Mouse (Mus musculus) MEL (cell line): ENCODE data around the gene Pm20d2. TPM values are rescaled to one million over a fixed set of nuclear protein-coding genes. Genes with fewer than 3 reads are reported as not detected.

Experiments used
- DNase-seq: peaks from one replicate; pipeline ENCODE4 v3.0.0; 2011; ENCODE audit warnings: low read depth, low spot score
- H3K27ac ChIP-seq: 2 replicates; pipeline ENCODE4 v1.5.1; 2012; ENCODE audit warnings: low read depth, mild to moderate bottlenecking, control low read depth, low read length, moderate library complexity; ENCODE audit not compliant: control insufficient read depth
- H3K27me3 ChIP-seq, 2 experiments: fragments of 150-350 bp in 1 of 2; sonication (generic) in 1 of 2; 2 replicates each; pipeline ENCODE4 v1.6.1; 2012; ENCODE audit warnings: low read length in 2 of 2, mild to moderate bottlenecking in 2 of 2, improper control_type of control experiment in 1 of 2, moderate library complexity in 1 of 2; ENCODE audit not compliant: insufficient read depth in 2 of 2, control insufficient read depth in 1 of 2
- H3K36me3 ChIP-seq, 2 experiments: 2 replicates each; pipeline ENCODE4 v1.6.1; 2012 to 2014; ENCODE audit warnings: low read length in 2 of 2, improper control_type of control experiment in 1 of 2, inconsistent platforms in 1 of 2, mild to moderate bottlenecking in 1 of 2; ENCODE audit not compliant: insufficient read depth in 2 of 2, control insufficient read depth in 1 of 2
- H3K4me1 ChIP-seq, 2 experiments: fragments of 150-350 bp in 1 of 2; sonication (generic) in 1 of 2; 2 replicates each; pipeline ENCODE4 v1.6.1; 2012; ENCODE audit warnings: low read length in 2 of 2, improper control_type of control experiment in 1 of 2, mild to moderate bottlenecking in 1 of 2; ENCODE audit not compliant: insufficient read depth in 2 of 2, control insufficient read depth in 1 of 2
- H3K4me3 ChIP-seq, 2 experiments: fragments of 150-350 bp in 1 of 2; sonication (generic) in 1 of 2; 2 replicates each; pipeline ENCODE4 v1.5.1; 2012; ENCODE audit warnings: low read depth in 2 of 2, low read length in 2 of 2, mild to moderate bottlenecking in 2 of 2, moderate library complexity in 2 of 2, control low read depth in 1 of 2, improper control_type of control experiment in 1 of 2; ENCODE audit not compliant: control insufficient read depth in 1 of 2, insufficient read depth in 1 of 2
- H3K79me2 ChIP-seq: 2 replicates; pipeline ENCODE4 v1.6.1; 2012; ENCODE audit warnings: mild to moderate bottlenecking, low read length, moderate library complexity; ENCODE audit not compliant: control insufficient read depth, poor library complexity, insufficient read depth
- H3K9ac ChIP-seq: 2 replicates; pipeline ENCODE4 v1.6.1; 2012; ENCODE audit warnings: low read depth, mild to moderate bottlenecking, control low read depth, low read length, moderate library complexity; ENCODE audit not compliant: control insufficient read depth, poor library complexity, severe bottlenecking
- H3K9me3 ChIP-seq: fragments of 150-350 bp; sonication (generic); replicated peaks from 2 replicates; pipeline ENCODE4 v1.6.1; 2012; ENCODE audit warnings: mild to moderate bottlenecking, low read length, improper control_type of control experiment, moderate library complexity; ENCODE audit not compliant: insufficient read depth
- CHD2 ChIP-seq: IDR thresholded peaks from 2 replicates; pipeline ENCODE4 v1.6.1; 2011; ENCODE audit warnings: low read length, improper control_type of control experiment
- CTCF ChIP-seq, 3 experiments: IDR thresholded peaks in 2 of 3; conservative IDR thresholded peaks in 1 of 3; 2 replicates each; pipeline ENCODE4 v1.5.1; 2011 to 2012; ENCODE audit warnings: low read length in 3 of 3, low read depth in 2 of 3, mild to moderate bottlenecking in 2 of 3, improper control_type of control experiment in 1 of 3, inconsistent platforms in 1 of 3, mixed read lengths in 1 of 3, moderate library complexity in 1 of 3; ENCODE audit not compliant: control insufficient read depth in 1 of 3, insufficient read depth in 1 of 3, poor library complexity in 1 of 3, severe bottlenecking in 1 of 3
- E2F4 ChIP-seq: IDR thresholded peaks from 2 replicates; pipeline ENCODE4 v1.6.1; 2011; ENCODE audit warnings: low read depth, low read length, improper control_type of control experiment, borderline replicate concordance
- ELF1 ChIP-seq: IDR thresholded peaks from 2 replicates; pipeline ENCODE4 v1.6.1; 2014; ENCODE audit warnings: low read depth, mild to moderate bottlenecking, inconsistent platforms, low read length, improper control_type of control experiment, moderate library complexity
- EP300 ChIP-seq, 2 experiments: IDR thresholded peaks; 2 replicates each; pipeline ENCODE4 v1.6.1; 2011; ENCODE audit warnings: improper control_type of control experiment in 2 of 2, low read length in 2 of 2, low read depth in 1 of 2, mild to moderate bottlenecking in 1 of 2
- ETS1 ChIP-seq: IDR thresholded peaks from 2 replicates; pipeline ENCODE4 v1.6.1; 2012; ENCODE audit warnings: low read depth, mild to moderate bottlenecking, inconsistent platforms, low read length, improper control_type of control experiment, moderate library complexity
- GABPA ChIP-seq: IDR thresholded peaks from 2 replicates; pipeline ENCODE4 v1.6.1; 2012; ENCODE audit warnings: low read depth, mild to moderate bottlenecking, inconsistent platforms, low read length, improper control_type of control experiment, moderate library complexity
- KAT2A ChIP-seq: conservative IDR thresholded peaks from 2 replicates; pipeline ENCODE4 v1.6.1; 2012; ENCODE audit warnings: low read depth, low read length, improper control_type of control experiment, inconsistent platforms
- MAZ ChIP-seq: IDR thresholded peaks from 2 replicates; pipeline ENCODE4 v1.6.1; 2012; ENCODE audit warnings: low read depth, mild to moderate bottlenecking, inconsistent platforms, low read length, improper control_type of control experiment
- MYC ChIP-seq: IDR thresholded peaks from 2 replicates; pipeline ENCODE4 v1.6.1; 2011; ENCODE audit warnings: low read depth, mild to moderate bottlenecking, low read length, improper control_type of control experiment, moderate library complexity
- NELFE ChIP-seq: IDR thresholded peaks from 2 replicates; pipeline ENCODE4 v1.6.1; 2011; ENCODE audit warnings: low read depth, low read length, improper control_type of control experiment
- POLR2AphosphoS5 ChIP-seq: IDR thresholded peaks from 2 replicates; pipeline ENCODE4 v1.6.1; 2012; ENCODE audit warnings: low read depth, borderline replicate concordance, mild to moderate bottlenecking, inconsistent platforms, low read length, moderate library complexity, mixed read lengths
- TCF12 ChIP-seq: IDR thresholded peaks from 2 replicates; pipeline ENCODE4 v1.6.1; 2014; ENCODE audit warnings: low read depth, mild to moderate bottlenecking, inconsistent platforms, low read length, improper control_type of control experiment, moderate library complexity
- USF1 ChIP-seq: IDR thresholded peaks from 2 replicates; pipeline ENCODE4 v1.6.1; 2014; ENCODE audit warnings: low read depth, mild to moderate bottlenecking, inconsistent platforms, low read length, improper control_type of control experiment, moderate library complexity
- USF2 ChIP-seq, 2 experiments: IDR thresholded peaks; 2 replicates each; pipeline ENCODE4 v1.6.1; 2011 to 2012; ENCODE audit warnings: improper control_type of control experiment in 2 of 2, low read length in 2 of 2, borderline replicate concordance in 1 of 2, inconsistent platforms in 1 of 2, low read depth in 1 of 2, mild to moderate bottlenecking in 1 of 2; ENCODE audit not compliant: insufficient read depth in 1 of 2
- ZKSCAN1 ChIP-seq: IDR thresholded peaks from 2 replicates; pipeline ENCODE4 v1.6.1; 2012; ENCODE audit warnings: low read depth, mild to moderate bottlenecking, inconsistent platforms, low read length, improper control_type of control experiment, moderate library complexity
- ZNF384 ChIP-seq: IDR thresholded peaks from 2 replicates; pipeline ENCODE4 v1.6.1; 2012; ENCODE audit warnings: low read depth, mild to moderate bottlenecking, inconsistent platforms, low read length, improper control_type of control experiment
- polyA plus RNA-seq, 2 experiments: library from polyadenylated mRNA; stranded (reverse) in 1 of 2; unstranded in 1 of 2; fragments of >175 nt in 1 of 2; fragments of >200 nt in 1 of 2; gene quantifications; 2 replicates each; pipeline versions ENCODE4 v1.2.1 to v1.2.4; 2012; ENCODE audit warnings: low replicate concordance in 2 of 2, low read depth in 1 of 2; ENCODE audit not compliant: insufficient read length in 2 of 2, insufficient read depth in 1 of 2, missing spikeins in 1 of 2
- total RNA-seq: library from RNA; depleted of rRNA; stranded (reverse); fragments of 300-350 nt; gene quantifications from 2 replicates; pipeline ENCODE4 v1.2.3, GENCODE M21; 2012

Gene Pm20d2
- total and polyA plus RNA-seq, 3 experiments: not detected

GRCm38 (mm10) chr4:33229639-33230038, 40.1 kb upstream of the Pm20d2 start:
- H3K79me2 ChIP-seq: no peaks in the 10 kb centered on the region
- peaks cover 0 to 2% of the 10 kb centered on the region in 2 experiments; a peak in 3 of 4 replicates for H3K27me3 ChIP-seq
- no peak for DNase-seq
- TF ChIP-seq MAZ: no peak
- no peak for TF ChIP-seq ZNF384
- TF ChIP-seq USF2 (IDR thresholded peaks at IDR 0.05; ENCODE audit: borderline replicate concordance in 1 of 2, insufficient read depth in 1 of 2, low read depth in 1 of 2, low read length in 2 of 2): no peak
- TF ChIP-seq TCF12: no peak
- no peak for TF ChIP-seq ZKSCAN1
- no peak for TF ChIP-seq CTCF (IDR thresholded peaks at IDR 0.05 in 2 of 3, conservative IDR thresholded peaks at IDR 0.05 in 1 of 3; ENCODE audit: control insufficient read depth in 1 of 3, insufficient read depth in 1 of 3, low read depth in 2 of 3, low read length in 3 of 3, poor library complexity in 1 of 3, severe bottlenecking in 1 of 3)
- H3K9me3 ChIP-seq: no peaks in the 10 kb centered on the region
- no peaks in the 10 kb centered on the region for H3K36me3 ChIP-seq
- no peaks in the 10 kb centered on the region for H3K4me1 ChIP-seq
- no peak overlapping the region for H3K27ac ChIP-seq
- no peak overlapping the region for H3K4me3 ChIP-seq
- H3K9ac ChIP-seq: no peak overlapping the region

GRCm38 (mm10) chr4:33227164-33227563, 37.6 kb upstream of the Pm20d2 start:
- Histone ChIP-seq H3K27me3 (peaks cover 0 to 2% of the 10 kb centered on the region in 2 experiments; a peak in 2 of 4 replicates), H3K9me3 (no peaks in the 10 kb centered on the region), H3K79me2 (no peaks in the 10 kb centered on the region), H3K4me3 (no peak overlapping the region), H3K36me3 (no peaks in the 10 kb centered on the region), H3K4me1 (no peaks in the 10 kb centered on the region), H3K27ac (no peak overlapping the region), H3K9ac (no peak overlapping the region)
- TF ChIP-seq ETS1 (no peak), ELF1 (no peak), EP300 (IDR thresholded peaks at IDR 0.05; ENCODE audit: low read depth in 1 of 2, low read length in 2 of 2) (no peak), CHD2 (no peak), NELFE (no peak), POLR2AphosphoS5 (no peak), MAZ (no peak), CTCF (IDR thresholded peaks at IDR 0.05 in 2 of 3, conservative IDR thresholded peaks at IDR 0.05 in 1 of 3; ENCODE audit: control insufficient read depth in 1 of 3, insufficient read depth in 1 of 3, low read depth in 2 of 3, low read length in 3 of 3, poor library complexity in 1 of 3, severe bottlenecking in 1 of 3) (no peak), E2F4 (no peak), GABPA (no peak), USF1 (no peak), MYC (no peak), KAT2A (no peak)
- DNase-seq: no peak
